Mouse (Mus musculus): Measurements from ENCODE around the gene Fcgr3. TPM values are rescaled to one million over a fixed set of nuclear protein-coding genes. Genes with fewer than 3 reads are reported as not detected.

Gene Fcgr3
- total RNA-seq, 2 experiments from 2014 or later = 384 to 474 TPM

- ATAC-seq (replicated peaks; ENCODE audit: poor library complexity) = peak; percentile 81
Measured at GRCm38 (mm10) chr1:171017468-171018158, 47.1 kb downstream of the Fcgr3 start.

- ATAC-seq (replicated peaks; ENCODE audit: poor library complexity) = peak; percentile 44
Measured at GRCm38 (mm10) chr1:171016676-171017356, 47.9 kb downstream of the Fcgr3 start.

- no peak for ATAC-seq (replicated peaks; ENCODE audit: poor library complexity)
Measured at GRCm38 (mm10) chr1:171011733-171012132, 53.0 kb downstream of the Fcgr3 start.

GRCm38 (mm10) chr1:171006905-171007304 is 57.8 kb downstream of the Fcgr3 start:
- ATAC-seq (replicated peaks; ENCODE audit: poor library complexity) = peak; percentile 75

- peak; percentile 77 for ATAC-seq (replicated peaks; ENCODE audit: poor library complexity)
Measured at GRCm38 (mm10) chr1:171006335-171006734, 58.4 kb downstream of the Fcgr3 start.

GRCm38 (mm10) chr1:171005586-171005985 is 59.1 kb downstream of the Fcgr3 start:
- ATAC-seq (replicated peaks; ENCODE audit: poor library complexity) = no peak

GRCm38 (mm10) chr1:171005081-171005480 is 59.7 kb downstream of the Fcgr3 start:
- no peak for ATAC-seq (replicated peaks; ENCODE audit: poor library complexity)

Other genes starting within 250 kb of the Fcgr3 start
- gene Atf6, start 197.2 kb downstream of the Fcgr3 start, total RNA-seq (2015) = 27.6 and 31.8 TPM in 2 replicates
- 24.3 and 27.5 TPM in 2 replicates for gene Atf6, start 197.2 kb downstream of the Fcgr3 start, total RNA-seq (2017)
- gene Gm26620, start 179.9 kb downstream of the Fcgr3 start, total RNA-seq (2015) = 1.3 TPM in 1 of 2 replicates, not detected in the other
- 0.20 TPM in 1 of 2 replicates, not detected in the other for gene Gm26620, start 179.9 kb downstream of the Fcgr3 start, total RNA-seq (2017)
- gene Dusp12, start 179.4 kb downstream of the Fcgr3 start, total RNA-seq (2015) = 17.6 and 19.9 TPM in 2 replicates
- 9.4 and 10.3 TPM in 2 replicates for gene Dusp12, start 179.4 kb downstream of the Fcgr3 start, total RNA-seq (2017)
- not detected in 2 replicates for gene Fcrlb, start 152.0 kb downstream of the Fcgr3 start, total RNA-seq (2015)
- not detected in 2 replicates for gene Fcrlb, start 152.0 kb downstream of the Fcgr3 start, total RNA-seq (2017)
- gene Fcrla, start 137.4 kb downstream of the Fcgr3 start, total RNA-seq (2015) = not detected in 2 replicates
- gene Fcrla, start 137.4 kb downstream of the Fcgr3 start, total RNA-seq (2017) = not detected in 2 replicates
- 142 and 144 TPM in 2 replicates for gene Fcgr2b, start 88.4 kb downstream of the Fcgr3 start, total RNA-seq (2015)
- gene Fcgr2b, start 88.4 kb downstream of the Fcgr3 start, total RNA-seq (2017) = 99.9 and 118 TPM in 2 replicates
- 5.4 and 10.5 TPM in 2 replicates for gene Fcgr4, start 46.0 kb downstream of the Fcgr3 start, total RNA-seq (2015)
- gene Fcgr4, start 46.0 kb downstream of the Fcgr3 start, total RNA-seq (2017) = 7.7 and 8.0 TPM in 2 replicates
- gene Cfap126, start 49.0 kb upstream of the Fcgr3 start, total RNA-seq (2015) = 2.0 and 4.2 TPM in 2 replicates
- 1.0 and 4.8 TPM in 2 replicates for gene Cfap126, start 49.0 kb upstream of the Fcgr3 start, total RNA-seq (2017)
- gene Sdhc, start 85.7 kb upstream of the Fcgr3 start, total RNA-seq (2015) = 154 and 160 TPM in 2 replicates
- gene Sdhc, start 85.7 kb upstream of the Fcgr3 start, total RNA-seq (2017) = 63.2 and 69.4 TPM in 2 replicates
- gene Mpz, start 85.8 kb upstream of the Fcgr3 start, total RNA-seq (2015) = not detected in 2 replicates
- not detected in 2 replicates for gene Mpz, start 85.8 kb upstream of the Fcgr3 start, total RNA-seq (2017)
- 12.8 and 14.4 TPM in 2 replicates for gene Pcp4l1, start 131.3 kb upstream of the Fcgr3 start, total RNA-seq (2015)
- 7.1 and 8.5 TPM in 2 replicates for gene Pcp4l1, start 131.3 kb upstream of the Fcgr3 start, total RNA-seq (2017)
- not detected in 2 replicates for gene Nr1i3, start 149.0 kb upstream of the Fcgr3 start, total RNA-seq (2015)
- gene Nr1i3, start 149.0 kb upstream of the Fcgr3 start, total RNA-seq (2017) = 0.12 and 0.17 TPM in 2 replicates
- 13.0 and 15.4 TPM in 2 replicates for gene Tomm40l, start 157.6 kb upstream of the Fcgr3 start, total RNA-seq (2015)
- gene Tomm40l, start 157.6 kb upstream of the Fcgr3 start, total RNA-seq (2017) = 18.2 and 25.7 TPM in 2 replicates
- gene Apoa2, start 160.1 kb upstream of the Fcgr3 start, total RNA-seq (2015) = 0.94 and 2.3 TPM in 2 replicates
- not detected in 2 replicates for gene Apoa2, start 160.1 kb upstream of the Fcgr3 start, total RNA-seq (2017)
- 293 and 379 TPM in 2 replicates for gene Fcer1g, start 169.4 kb upstream of the Fcgr3 start, total RNA-seq (2015)
- gene Fcer1g, start 169.4 kb upstream of the Fcgr3 start, total RNA-seq (2017) = 101 and 178 TPM in 2 replicates
- not detected in 2 replicates for gene Adamts4, start 185.5 kb upstream of the Fcgr3 start, total RNA-seq (2015)
- not detected in 2 replicates for gene Adamts4, start 185.5 kb upstream of the Fcgr3 start, total RNA-seq (2017)
- 255 and 280 TPM in 2 replicates for gene Ndufs2, start 186.5 kb upstream of the Fcgr3 start, total RNA-seq (2015)
- gene Ndufs2, start 186.5 kb upstream of the Fcgr3 start, total RNA-seq (2017) = 323 and 395 TPM in 2 replicates
- 14.7 and 16.1 TPM in 2 replicates for gene B4galt3, start 205.4 kb upstream of the Fcgr3 start, total RNA-seq (2015)
- 18.0 and 22.6 TPM in 2 replicates for gene B4galt3, start 205.4 kb upstream of the Fcgr3 start, total RNA-seq (2017)
- gene Ppox, start 216.3 kb upstream of the Fcgr3 start, total RNA-seq (2015) = 18.0 and 20.2 TPM in 2 replicates
- gene Ppox, start 216.3 kb upstream of the Fcgr3 start, total RNA-seq (2017) = 10.3 and 15.0 TPM in 2 replicates
- 36.0 and 38.2 TPM in 2 replicates for gene Usp21, start 223.1 kb upstream of the Fcgr3 start, total RNA-seq (2015)
- gene Usp21, start 223.1 kb upstream of the Fcgr3 start, total RNA-seq (2017) = 18.7 and 24.5 TPM in 2 replicates
- gene Ufc1, start 230.1 kb upstream of the Fcgr3 start, total RNA-seq (2015) = 127 and 149 TPM in 2 replicates
- 93.2 and 115 TPM in 2 replicates for gene Ufc1, start 230.1 kb upstream of the Fcgr3 start, total RNA-seq (2017)